Mouse (Mus musculus): ENCODE results near the gene Sorbs1.

Gene Sorbs1

GRCm38 (mm10) chr19:40302477-40302876, 211.1 kb downstream of the Sorbs1 start:
- WGBS = 49% methylated on average over 5 of the region's 5 CpGs

- 57% methylated on average over 12 of the region's 12 CpGs for WGBS
These were observed 213.4 kb downstream of the Sorbs1 start for GRCm38 (mm10) chr19:40299983-40300759.

GRCm38 (mm10) chr19:40299182-40299581, 214.4 kb downstream of the Sorbs1 start:
- 47% methylated on average over 6 of the region's 6 CpGs for WGBS

GRCm38 (mm10) chr19:40298574-40298973, 215.0 kb downstream of the Sorbs1 start:
- 33% methylated on average over 2 of the region's 2 CpGs for WGBS

- WGBS = 45% methylated on average over 4 of the region's 4 CpGs
These were observed 215.8 kb downstream of the Sorbs1 start for GRCm38 (mm10) chr19:40297798-40298144.

GRCm38 (mm10) chr19:40297078-40297797, 216.3 kb downstream of the Sorbs1 start:
- 78% methylated on average over 7 of the region's 7 CpGs for WGBS

- 72% methylated on average over 1 of the region's 1 CpGs for WGBS
These were observed 219.3 kb downstream of the Sorbs1 start for GRCm38 (mm10) chr19:40294231-40294630.

GRCm38 (mm10) chr19:40293791-40294190, 219.8 kb downstream of the Sorbs1 start:
- 97% methylated on average over 6 of the region's 6 CpGs for WGBS

- WGBS = 45% methylated on average over 6 of the region's 6 CpGs
These were observed 223.4 kb downstream of the Sorbs1 start for GRCm38 (mm10) chr19:40290099-40290724.

DNA sequence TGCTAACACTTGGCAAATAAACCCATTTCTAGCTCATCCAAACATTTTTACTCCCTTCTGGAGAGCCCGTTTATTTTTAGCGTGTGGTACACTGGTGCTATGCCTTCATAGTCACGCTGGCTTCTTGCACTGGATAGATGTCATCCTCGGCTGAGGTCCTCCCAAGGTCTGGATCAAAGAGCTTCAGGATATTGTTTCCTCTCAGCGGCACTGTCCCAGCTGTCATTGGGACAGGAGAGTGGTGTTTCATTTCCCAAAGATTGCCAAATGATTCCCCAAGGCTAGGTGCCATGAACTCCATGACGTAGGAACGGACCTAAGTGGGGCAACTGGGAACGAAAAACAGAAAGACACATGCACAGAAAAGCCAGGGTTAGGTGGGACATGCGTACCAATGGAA, 225.2 kb downstream of the Sorbs1 start:
- 78% methylated on average over 9 of the region's 9 CpGs for WGBS

GRCm38 (mm10) chr19:40284704-40285103, 228.9 kb downstream of the Sorbs1 start:
- WGBS = 97% methylated on average over 2 of the region's 2 CpGs

DNA sequence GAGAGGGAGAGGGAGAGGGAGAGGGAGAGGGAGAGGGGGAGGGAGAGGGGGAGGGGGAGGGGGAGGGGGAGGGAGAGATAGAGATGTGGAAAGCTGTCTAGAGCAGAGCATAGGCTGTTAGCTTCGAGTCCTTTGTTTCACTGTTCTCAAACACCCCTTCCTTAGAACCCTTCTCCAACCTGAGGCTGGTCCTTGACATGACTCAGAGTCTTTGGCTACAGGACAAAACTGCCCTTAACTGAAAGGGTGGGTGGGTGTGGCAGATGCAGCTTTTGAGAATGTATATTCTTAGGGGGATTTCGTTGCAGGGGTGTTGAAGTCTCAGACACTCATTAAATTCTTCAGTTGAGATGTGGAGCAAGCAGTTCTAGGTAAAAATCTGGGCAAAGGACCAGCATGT, 230.2 kb downstream of the Sorbs1 start:
- WGBS = 60% methylated on average over 2 of the region's 2 CpGs

- WGBS = 80% methylated on average over 8 of the region's 8 CpGs
These were observed 235.1 kb downstream of the Sorbs1 start for GRCm38 (mm10) chr19:40278372-40279023.

GRCm38 (mm10) chr19:40277494-40277893, 236.1 kb downstream of the Sorbs1 start:
- 94% methylated on average over 8 of the region's 8 CpGs for WGBS

GRCm38 (mm10) chr19:40275401-40276188, 238.0 kb downstream of the Sorbs1 start:
- WGBS = 88% methylated on average over 14 of the region's 14 CpGs

DNA sequence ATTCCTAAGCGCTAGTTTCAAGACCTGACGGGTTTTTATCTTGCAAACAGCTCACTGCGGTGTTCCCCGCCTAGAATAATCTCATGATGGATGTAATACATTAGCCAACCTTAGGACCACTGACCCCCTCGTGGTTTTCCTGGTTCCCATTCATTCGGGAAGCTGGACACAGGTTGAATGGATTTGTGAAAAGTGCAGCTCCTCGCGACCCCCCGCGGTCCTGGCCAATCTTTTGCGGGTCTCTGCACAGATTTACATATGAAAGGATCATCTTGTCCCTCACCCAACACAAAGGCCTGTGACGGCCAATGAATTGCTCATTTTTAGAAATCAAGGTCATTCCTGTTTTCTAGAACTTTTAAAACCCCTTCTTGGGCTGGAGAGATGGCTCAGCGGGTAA, 240.9 kb downstream of the Sorbs1 start:
- 59% methylated on average over 13 of the region's 13 CpGs for WGBS

DNA sequence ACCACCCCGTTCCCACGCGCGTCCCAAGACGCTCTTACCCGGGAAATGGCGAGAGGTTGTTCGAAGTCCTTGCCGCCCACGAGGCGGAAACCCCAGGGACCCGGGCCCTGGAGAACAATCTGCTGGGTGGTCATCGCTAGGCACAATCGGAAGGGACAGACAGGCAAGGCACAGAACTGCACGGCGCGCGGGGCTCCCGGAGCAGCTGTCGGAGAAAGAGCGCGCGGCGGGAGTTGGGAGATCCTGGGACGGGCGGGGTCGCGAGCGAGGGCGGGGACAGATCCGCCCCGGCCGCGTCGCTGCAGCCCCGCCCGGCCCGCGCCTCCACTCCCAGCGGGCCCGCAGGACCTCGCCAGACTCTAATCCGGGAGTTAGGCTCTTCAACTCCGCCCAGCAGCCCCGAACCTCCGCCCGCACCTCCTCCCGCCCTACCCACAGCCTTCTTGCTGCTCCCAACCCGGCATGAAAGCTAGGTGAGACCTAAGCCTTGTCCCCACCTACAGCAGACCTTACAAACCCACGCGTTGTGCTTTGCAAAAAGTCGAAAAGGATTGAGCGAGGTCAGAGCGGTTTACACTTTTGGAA, 242.2 kb downstream of the Sorbs1 start, which contains the start of gene Pdlim1:
Gene Pdlim1, minus strand, starts transcription at position 535 of the 585 bp plus-strand sequence.
- 1% methylated on average over 54 of the region's 54 CpGs for WGBS

DNA sequence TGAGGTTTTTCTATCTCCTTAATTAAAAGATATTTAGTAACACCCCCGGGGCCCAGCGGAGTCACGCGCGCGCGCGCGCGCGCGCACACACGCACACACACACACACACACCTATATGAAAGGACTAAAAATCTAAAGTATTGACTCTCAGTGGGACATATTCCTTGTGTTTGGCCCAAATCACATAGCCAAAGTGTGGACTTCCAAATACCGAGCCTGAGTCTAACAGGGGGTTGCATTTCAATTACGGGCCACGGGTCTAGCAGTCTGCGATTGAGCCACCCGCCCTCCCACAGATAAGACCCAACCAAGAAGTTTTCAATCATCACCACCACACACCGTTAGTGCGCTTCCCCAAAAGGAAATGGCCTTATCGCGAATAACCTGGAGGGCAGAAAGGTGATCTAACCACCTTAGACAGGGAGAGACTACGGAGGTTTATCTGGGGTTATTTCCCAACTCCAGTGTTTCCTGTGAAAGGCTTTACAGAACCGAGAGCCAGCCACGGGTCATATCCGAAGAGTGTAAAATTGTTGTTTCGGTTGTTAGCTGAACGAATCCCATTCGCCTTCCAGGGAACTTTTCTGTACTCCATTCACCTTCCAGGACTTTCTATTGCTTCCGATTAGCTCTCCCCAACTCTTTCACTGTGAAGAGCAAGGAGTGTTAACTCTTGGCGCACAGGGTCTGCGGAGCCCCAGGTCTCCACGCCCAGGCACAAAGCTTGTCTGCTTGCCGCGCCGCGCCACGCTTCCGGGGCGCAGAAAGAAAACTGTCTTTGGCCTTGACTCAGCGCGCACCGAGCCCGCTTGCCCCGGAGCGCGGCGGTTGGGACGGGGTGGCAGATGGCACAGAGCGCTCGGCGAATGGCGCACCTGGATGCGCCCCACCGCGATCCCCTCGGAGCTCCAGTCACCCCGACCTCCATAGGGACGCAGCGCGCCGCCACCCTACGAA, 242.9 kb downstream of the Sorbs1 start:
- WGBS = 9% methylated on average over 63 of the region's 63 CpGs

DNA sequence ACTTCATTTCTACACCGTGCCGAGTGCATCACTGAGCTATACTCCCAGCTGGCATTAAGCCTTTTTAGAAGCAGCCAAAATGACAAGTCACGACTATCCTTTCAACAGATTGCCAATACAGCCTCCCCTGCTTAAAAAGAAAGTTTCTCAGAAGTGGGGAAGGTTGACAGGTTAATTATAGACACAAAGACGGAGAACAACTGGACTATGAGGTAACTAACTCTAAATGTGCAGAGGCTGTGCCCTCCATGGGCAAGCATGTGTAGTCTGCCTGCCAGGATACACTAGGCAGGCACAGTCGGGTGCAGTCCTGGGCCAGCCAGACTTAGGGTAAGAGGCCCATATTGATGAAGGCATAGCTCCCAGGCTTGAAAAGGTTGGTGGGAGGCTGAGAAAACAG, 244.1 kb downstream of the Sorbs1 start:
- WGBS = 56% methylated on average over 5 of the region's 5 CpGs

- 89% methylated on average over 3 of the region's 3 CpGs for WGBS
These were observed 245.1 kb downstream of the Sorbs1 start for GRCm38 (mm10) chr19:40268493-40268892.

Data from cerebral cortex, adult 2 months (tissue).